ENCODE assay signal across 8 mouse cellular contexts in the genomic region with DNA sequence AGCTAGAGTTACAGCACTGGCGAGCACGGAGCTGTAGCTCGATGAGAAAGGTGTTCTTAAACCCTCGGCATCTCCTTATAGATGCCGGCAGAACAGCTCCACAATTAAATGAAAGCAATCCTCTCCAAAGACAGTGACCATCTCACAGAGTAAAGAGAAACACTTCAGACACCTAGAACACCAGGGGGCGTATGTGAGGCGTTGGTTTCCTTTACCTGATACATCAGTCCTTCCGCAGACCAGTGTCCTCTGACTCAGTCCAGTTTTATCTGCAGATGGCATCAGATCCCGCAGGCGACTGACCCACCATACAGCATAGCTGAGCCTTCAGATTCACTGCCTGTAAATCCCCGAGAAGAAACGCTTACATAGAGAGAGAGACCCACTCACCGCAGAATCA. TPM values are rescaled to one million over a fixed set of nuclear protein-coding genes. Genes with fewer than 3 reads are reported as not detected.
DNase-seq lines count a peak whose midpoint lies in the region.

No protein-coding gene starts in this region.

- peak; percentile 83 to 85 for DNase-seq in B cell, adult 2 months
- peak; percentile 87 for DNase-seq in NIH3T3 (ENCODE audit: low read depth)
- DNase-seq in cerebellum, postnatal 25 days: peak; percentile 82 to 92
- peak; percentile 36 to 67 for DNase-seq in gastrocnemius, postnatal 36 days
- DNase-seq in layer of hippocampus, postnatal 14 days (ENCODE audit: low spot score in 2 of 2): peak; percentile 51 to 77
- DNase-seq in lung, postnatal 36 days: peak; percentile 86
- DNase-seq in right cerebral cortex, postnatal 14 days: peak; percentile 82
- DNase-seq in yolk sac, embryonic 10.5 days (ENCODE audit: low spot score): peak; percentile 61

- intact Hi-C loops in gastrocnemius, postnatal 36 days (cut with DNase I): loop anchor here (5.0 kb wide), 1 partner anchor 163 kb away; no protein-coding TSS in a partner anchor

RNA-seq across cellular contexts. Expression of a gene that starts 32.7 kb away (rescaled TPM):
- not detected for total RNA-seq in gastrocnemius, postnatal 36 days (2021)
- 1 to 10 TPM; 1.0 to 1.1 TPM for total RNA-seq in layer of hippocampus, postnatal 14 days (2021)

RNA-seq across cellular contexts. Expression of a gene that starts 54.0 kb away (rescaled TPM):
- total RNA-seq in gastrocnemius, postnatal 36 days (2021): 1 to 10 TPM; 1.4 TPM
- total RNA-seq in layer of hippocampus, postnatal 14 days (2021): 10 to 100 TPM; 15.3 to 16.9 TPM

RNA-seq across cellular contexts. Expression of a gene that starts 54.2 kb away (rescaled TPM):
- 10 to 100 TPM; 40.1 to 41.8 TPM for total RNA-seq in gastrocnemius, postnatal 36 days (2021)
- 10 to 100 TPM; 65.5 to 79.1 TPM for total RNA-seq in layer of hippocampus, postnatal 14 days (2021)

RNA-seq across cellular contexts. Expression of a gene that starts 56.5 kb away (rescaled TPM):
- total RNA-seq in gastrocnemius, postnatal 36 days (2021): under 1 TPM in 1 of 2 experiments, not detected in 1; 0.10 TPM
- 10 to 100 TPM; 15.2 to 18.6 TPM for total RNA-seq in layer of hippocampus, postnatal 14 days (2021)

Comparison
In these comparisons a context has a peak if more than half of its experiments do, and no peak if none do; other contexts are left out.
1. Peak in every context shown above with its lines: DNase-seq.
2. RNA of a gene that starts 54.0 kb away (total RNA-seq): 15.3 to 16.9 TPM in layer of hippocampus, postnatal 14 days; 1.4 TPM in gastrocnemius, postnatal 36 days; every median in the first group is over 4 times any median in the second.